Mouse (Mus musculus): Measurements from ENCODE around the gene Caln1.

DNA sequence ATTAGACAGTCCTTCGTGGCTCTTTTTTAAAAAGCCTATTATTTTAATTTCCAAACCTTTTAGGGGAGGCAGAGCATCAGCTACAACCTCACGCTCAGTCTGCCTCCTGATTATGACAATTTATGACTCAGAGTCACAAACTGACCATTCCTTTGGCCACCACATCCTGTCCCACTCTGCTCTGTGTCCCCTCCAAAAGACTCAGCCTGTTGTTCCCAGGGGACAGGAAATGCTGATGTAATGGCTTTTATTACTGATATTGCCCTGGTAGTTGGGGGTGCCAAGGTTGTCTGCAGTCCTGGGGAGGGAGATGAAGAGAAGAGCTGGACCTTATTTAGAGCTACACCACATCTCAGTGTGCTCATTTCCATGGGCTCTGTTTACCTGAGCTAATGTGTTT, 23.4 kb upstream of the Caln1 start:
- no peak for TF ChIP-seq CTCF (IDR thresholded peaks at IDR 0.05; ENCODE audit: insufficient read depth, low read length)
- no peak for TF ChIP-seq POLR2A (IDR thresholded peaks at IDR 0.05; ENCODE audit: borderline replicate concordance, extremely low read depth, low read depth, low read length)

Data from lung, adult 2 months (tissue).